Mouse (Mus musculus) midbrain, postnatal 0 days (tissue): Measurements from ENCODE around the gene Nes. TPM values are rescaled to one million over a fixed set of nuclear protein-coding genes. Genes with fewer than 3 reads are reported as not detected.

Experiments used
- ATAC-seq: fragments of 200-750 bp; cut with Nextera tagmentation; 2 replicates; pipeline ENCODE4 v1.8.0; 2017; ENCODE audit warnings: moderate number of reproducible peaks, mild to moderate bottlenecking, moderate TSS enrichment, moderate library complexity; ENCODE audit not compliant: low FRiP score
- DNase-seq: peaks from one replicate; pipeline ENCODE4 v3.0.0-alpha.2; 2015; ENCODE audit warnings: low spot score
- H3K27ac ChIP-seq: fragments of 300-500 bp; sonication (generic); 2 replicates; pipeline ENCODE4 v1.5.1; 2014; ENCODE audit warnings: low read depth, mild to moderate bottlenecking, low read length, mixed read lengths
- H3K27me3 ChIP-seq: fragments of 300-500 bp; sonication (generic); 2 replicates; pipeline ENCODE4 v1.6.1; 2014; ENCODE audit warnings: low read length, control low read depth, mixed read lengths; ENCODE audit not compliant: insufficient read depth
- H3K36me3 ChIP-seq: fragments of 300-500 bp; sonication (generic); 2 replicates; pipeline ENCODE4 v1.6.1; 2014; ENCODE audit warnings: low read length, control low read depth, mixed read lengths; ENCODE audit not compliant: insufficient read depth
- H3K4me1 ChIP-seq: fragments of 300-500 bp; sonication (generic); 2 replicates; pipeline ENCODE4 v1.6.1; 2014; ENCODE audit warnings: mild to moderate bottlenecking, control low read depth, antibody characterized with exemption, low read length, mixed read lengths; ENCODE audit not compliant: insufficient read depth
- H3K4me2 ChIP-seq: fragments of 300-500 bp; sonication (generic); 2 replicates; pipeline ENCODE4 v1.6.1; 2014; ENCODE audit warnings: low read depth, mild to moderate bottlenecking, low read length, mixed read lengths; ENCODE audit not compliant: poor library complexity, severe bottlenecking
- H3K4me3 ChIP-seq: fragments of 300-500 bp; sonication (generic); 2 replicates; pipeline ENCODE4 v1.5.1; 2014; ENCODE audit warnings: low read depth, mild to moderate bottlenecking, low read length, moderate library complexity
- H3K9ac ChIP-seq: fragments of 300-500 bp; sonication (generic); replicated peaks from 2 replicates; pipeline ENCODE4 v1.6.1; 2014; ENCODE audit warnings: mild to moderate bottlenecking, low read length, moderate library complexity, mixed read lengths; ENCODE audit not compliant: poor library complexity, severe bottlenecking
- H3K9me3 ChIP-seq: fragments of 300-500 bp; sonication (generic); 2 replicates; pipeline ENCODE4 v1.6.1; 2016; ENCODE audit warnings: low read length, control low read depth
- CTCF ChIP-seq: IDR thresholded peaks from 2 replicates; pipeline ENCODE4 v1.5.1; 2016; ENCODE audit warnings: antibody characterized with exemption, mild to moderate bottlenecking
- WGBS: fragments of 180-500 bp; shearing (Covaris S2); extraction: QIAGEN DNeasy Blood & Tissue Kit; methylation state at CpG from one replicate; pipeline ENCODE4 v1.1.7; 2014; 5-methylcytosine and 5-hydroxymethylcytosine counted together
- polyA plus RNA-seq: library from polyadenylated mRNA; unstranded; fragments of >200 nt; fragmentation: Nextera tagmentation; extraction: Ambion mirVana; gene quantifications from 2 replicates; pipeline ENCODE4 v1.2.1, GENCODE M21; 2015
- total RNA-seq: library from RNA; depleted of rRNA; stranded (reverse); fragments of >200 nt; gene quantifications from 2 replicates; pipeline ENCODE4 v1.2.3, GENCODE M21; 2014; rRNA removed

The Nes gene
- total and polyA plus RNA-seq, 2 experiments from 2014 or later: 8.8 to 22.4 TPM

- no peaks in the 10 kb centered on the region for H3K9me3 ChIP-seq
- H3K9ac ChIP-seq: peak overlapping the region; percentile 59
- no peak overlapping the region for H3K27ac ChIP-seq
- H3K4me1 ChIP-seq: 0 out of 2 replicates have a peak, but pooled peaks cover 5% of the 10 kb centered on the region
- WGBS: 2% methylated on average over 58 of the region's 66 CpGs
- no peaks in the 10 kb centered on the region for H3K36me3 ChIP-seq
- ATAC-seq: peak; percentile 80
- peak; percentile 80 for DNase-seq
- peak overlapping the region; percentile 89 for H3K4me2 ChIP-seq
- H3K27me3 ChIP-seq: peaks cover 50% of the 10 kb centered on the region
- H3K4me3 ChIP-seq: peak overlapping the region; percentile 55
- TF ChIP-seq CTCF: no peak
Measured at GRCm38 (mm10) chr3:88022322-88023191, 51.7 kb downstream of the Nes start.

GRCm38 (mm10) chr3:88023192-88024074 lies 52.6 kb downstream of the Nes start:
- H3K4me1 ChIP-seq: 0 out of 2 replicates have a peak, but pooled peaks cover 5% of the 10 kb centered on the region
- peaks cover 47% of the 10 kb centered on the region for H3K27me3 ChIP-seq
- H3K36me3 ChIP-seq: no peaks in the 10 kb centered on the region
- DNase-seq (no peak), ATAC-seq (peak; percentile 73)
- under 1% methylated on average over 78 of the region's 81 CpGs for WGBS
- peak overlapping the region; percentile 59 for H3K9ac ChIP-seq
- H3K4me3 ChIP-seq: peak overlapping the region; percentile 55
- no peak for TF ChIP-seq CTCF
- no peak overlapping the region for H3K27ac ChIP-seq
- no peaks in the 10 kb centered on the region for H3K9me3 ChIP-seq
- peak overlapping the region; percentile 89 for H3K4me2 ChIP-seq

GRCm38 (mm10) chr3:88026823-88027222 lies 55.9 kb downstream of the Nes start:
- no peaks in the 10 kb centered on the region for H3K36me3 ChIP-seq
- no peak overlapping the region for H3K9ac ChIP-seq
- no peak overlapping the region for H3K27ac ChIP-seq
- ATAC-seq (no peak), DNase-seq (no peak)
- no peak for TF ChIP-seq CTCF
- H3K9me3 ChIP-seq: no peaks in the 10 kb centered on the region
- H3K4me2 ChIP-seq: no peak overlapping the region
- no peak overlapping the region for H3K4me3 ChIP-seq
- H3K27me3 ChIP-seq: peaks cover 36% of the 10 kb centered on the region
- 0 out of 2 replicates have a peak, but pooled peaks cover 5% of the 10 kb centered on the region for H3K4me1 ChIP-seq
- WGBS: 66% methylated on average over 7 of the region's 7 CpGs

- ATAC-seq (no peak), DNase-seq (no peak)
- 50% methylated on average over 5 of the region's 5 CpGs for WGBS
- Histone ChIP-seq H3K9ac (no peak within 1 kb of the TSS), H3K9me3 (no peaks in the 10 kb centered on the region), H3K36me3 (no peaks in the 10 kb centered on the region), H3K4me1 (0 out of 2 replicates have a peak, but pooled peaks cover 5% of the 10 kb centered on the region), H3K27me3 (peaks cover 36% of the 10 kb centered on the region), H3K4me3 (no peak within 1 kb of the TSS), H3K27ac (no peak within 1 kb of the TSS), H3K4me2 (no peak within 1 kb of the TSS)
- TF ChIP-seq CTCF: peak; percentile 50
Measured at GRCm38 (mm10) chr3:88027434-88028186, 56.7 kb downstream of the Nes start, which contains the start of gene Hapln2. Gene Hapln2 (minus strand): TSS chr3:88027583.

Other genes with a start within 250 kb of the Nes start
- 0.66 and 1.2 TPM in 2 replicates for gene Lrrc71, start 222.5 kb upstream of the Nes start, total RNA-seq
- 0.96 and 1.3 TPM in 2 replicates for gene Lrrc71, start 222.5 kb upstream of the Nes start, polyA plus RNA-seq
- gene Ntrk1, start 175.9 kb upstream of the Nes start, total RNA-seq: 1.1 and 2.4 TPM in 2 replicates
- gene Ntrk1, start 175.9 kb upstream of the Nes start, polyA plus RNA-seq: 1.7 and 1.8 TPM in 2 replicates
- 0.16 and 0.42 TPM in 2 replicates for gene Insrr, start 174.1 kb upstream of the Nes start, total RNA-seq
- gene Insrr, start 174.1 kb upstream of the Nes start, polyA plus RNA-seq: 0.25 and 0.27 TPM in 2 replicates
- 15.6 and 19.0 TPM in 2 replicates for gene Pear1, start 146.8 kb upstream of the Nes start, total RNA-seq
- gene Pear1, start 146.8 kb upstream of the Nes start, polyA plus RNA-seq: 5.7 and 6.1 TPM in 2 replicates
- not detected in 2 replicates for gene Sh2d2a, start 124.3 kb upstream of the Nes start, total RNA-seq
- gene Sh2d2a, start 124.3 kb upstream of the Nes start, polyA plus RNA-seq: not detected in 2 replicates
- 92.6 and 94.8 TPM in 2 replicates for gene Prcc, start 85.5 kb upstream of the Nes start, total RNA-seq
- gene Prcc, start 85.5 kb upstream of the Nes start, polyA plus RNA-seq: 21.1 and 24.3 TPM in 2 replicates
- 86.5 and 89.7 TPM in 2 replicates for gene Hdgf, start 64.8 kb upstream of the Nes start, total RNA-seq
- gene Hdgf, start 64.8 kb upstream of the Nes start, polyA plus RNA-seq: 135 and 139 TPM in 2 replicates
- 41.3 and 41.7 TPM in 2 replicates for gene Mrpl24, start 51.6 kb upstream of the Nes start, total RNA-seq
- 37.2 and 39.7 TPM in 2 replicates for gene Mrpl24, start 51.6 kb upstream of the Nes start, polyA plus RNA-seq
- 20.5 and 21.0 TPM in 2 replicates for gene Isg20l2, start 40.8 kb upstream of the Nes start, total RNA-seq
- gene Isg20l2, start 40.8 kb upstream of the Nes start, polyA plus RNA-seq: 13.6 and 14.7 TPM in 2 replicates
- gene Rrnad1, start 40.4 kb upstream of the Nes start, total RNA-seq: 27.8 and 28.2 TPM in 2 replicates
- gene Rrnad1, start 40.4 kb upstream of the Nes start, polyA plus RNA-seq: 17.6 and 19.1 TPM in 2 replicates
- gene Crabp2, start 22.4 kb upstream of the Nes start, total RNA-seq: 19.2 and 27.1 TPM in 2 replicates
- 49.0 and 50.8 TPM in 2 replicates for gene Crabp2, start 22.4 kb upstream of the Nes start, polyA plus RNA-seq
- 248 and 284 TPM in 2 replicates for gene Bcan, start 29.2 kb downstream of the Nes start, total RNA-seq
- gene Bcan, start 29.2 kb downstream of the Nes start, polyA plus RNA-seq: 180 and 212 TPM in 2 replicates
- gene Hapln2, start 56.5 kb downstream of the Nes start, total RNA-seq: 2.4 and 3.0 TPM in 2 replicates
- 0.83 and 0.85 TPM in 2 replicates for gene Hapln2, start 56.5 kb downstream of the Nes start, polyA plus RNA-seq
- gene Gpatch4, start 72.0 kb downstream of the Nes start, total RNA-seq: 7.8 and 18.5 TPM in 2 replicates
- 32.3 and 35.7 TPM in 2 replicates for gene Gpatch4, start 72.0 kb downstream of the Nes start, polyA plus RNA-seq
- 85.2 and 123 TPM in 2 replicates for gene Naxe, start 87.4 kb downstream of the Nes start, total RNA-seq
- 166 and 176 TPM in 2 replicates for gene Naxe, start 87.4 kb downstream of the Nes start, polyA plus RNA-seq
- not detected in 2 replicates for gene Ttc24, start 107.2 kb downstream of the Nes start, total RNA-seq
- gene Ttc24, start 107.2 kb downstream of the Nes start, polyA plus RNA-seq: not detected in 2 replicates
- gene Iqgap3, start 110.9 kb downstream of the Nes start, total RNA-seq: 3.1 and 5.4 TPM in 2 replicates
- 1.2 and 1.4 TPM in 2 replicates for gene Iqgap3, start 110.9 kb downstream of the Nes start, polyA plus RNA-seq
- gene Mef2d, start 171.3 kb downstream of the Nes start, total RNA-seq: 45.5 and 59.6 TPM in 2 replicates
- gene Mef2d, start 171.3 kb downstream of the Nes start, polyA plus RNA-seq: 21.5 and 26.1 TPM in 2 replicates